Comparison of ENCODE assay signal across 8 mouse cellular contexts in genomic region chr6:13870289-13870741, GRCm38 (mm10). TPM values are rescaled to one million over a fixed set of nuclear protein-coding genes. Genes with fewer than 3 reads are reported as not detected.
DNase-seq lines count a peak whose midpoint lies in the region; ATAC-seq lines count a peak whose summit lies in the region.

No protein-coding gene starts in this region.

- peak overlapping the region; percentile 49 for H3K4me2 ChIP-seq in neural tube, embryonic 14.5 days (ENCODE audit: low read depth, low read length)

- H3K27ac ChIP-seq in neural tube, embryonic 14.5 days (ENCODE audit: low read depth, low read length) = no peak overlapping the region

- H3K9me3 ChIP-seq in neural tube, embryonic 14.5 days (ENCODE audit: control insufficient read depth, low read length) = no peaks in the 10 kb centered on the region

- peak overlapping the region; percentile 54 for H3K4me3 ChIP-seq in neural tube, embryonic 14.5 days (ENCODE audit: low read depth, low read length)

- WGBS in neural tube, embryonic 14.5 days = 27% methylated on average over 12 of the region's 12 CpGs

- H3K9ac ChIP-seq in neural tube, embryonic 14.5 days (replicated peaks; ENCODE audit: low read depth, low read length) = peak overlapping the region; percentile 37; the same call in 1 of the 2 replicates

- H3K36me3 ChIP-seq in neural tube, embryonic 14.5 days (ENCODE audit: control insufficient read depth, insufficient read depth, low read length) = no peaks in the 10 kb centered on the region

- intact Hi-C loops in heart, postnatal 10 days (cut with DNase I) = loop anchor here (5.0 kb wide), 1 partner anchor 193 kb away; the partner anchor contains the start of gene Bmt2

- ATAC-seq in CD4-positive, CD25-positive, alpha-beta regulatory T cell, adult 4 months = no peak
- ATAC-seq in neural tube, embryonic 14.5 days (ENCODE audit: low read depth) = peak; percentile 18; the same call in 1 of the 2 replicates

- H3K4me1 ChIP-seq in neural tube, embryonic 14.5 days (ENCODE audit: control insufficient read depth, insufficient read depth, low read length) = no peaks in the 10 kb centered on the region

- DNase-seq in CD4-positive, CD25-positive, alpha-beta regulatory T cell, adult 2 months (ENCODE audit: low read depth, low spot score) = peak; percentile 10
- peak; percentile 58 for DNase-seq in 3T3-L1 (ENCODE audit: low read depth, low spot score)
- DNase-seq in cerebellum, postnatal 25 days = peak; percentile 20 to 32
- DNase-seq in heart, postnatal 10 days = peak; percentile 5 to 16
- peak; percentile 4 for DNase-seq in liver
- DNase-seq in frontal cortex, postnatal 36 days (ENCODE audit: low spot score in 2 of 2) = no peak

- no peaks in the 10 kb centered on the region for H3K27me3 ChIP-seq in neural tube, embryonic 14.5 days (ENCODE audit: control insufficient read depth, insufficient read depth, low read length)

RNA-seq across cellular contexts. Expression of gene 2610001J05Rik, which starts 1.0 kb away (rescaled TPM):
- polyA plus RNA-seq in CD4-positive, CD25-positive, alpha-beta regulatory T cell, adult 4 months (2017; shearing (Covaris generic)) = 10 to 100 TPM; 82.6 to 88.4 TPM
- total RNA-seq in heart, postnatal 10 days (2021) = 10 to 100 TPM; 47.5 to 51.9 TPM
- polyA plus RNA-seq in neural tube, embryonic 14.5 days (2014; fragmentation: Nextera tagmentation; extraction: Ambion mirVana) = 65.9 and 68.2 TPM in 2 replicates

RNA-seq across cellular contexts. Expression of gene Gpr85, which starts 30.6 kb away (rescaled TPM):
- polyA plus RNA-seq in CD4-positive, CD25-positive, alpha-beta regulatory T cell, adult 4 months (2017; shearing (Covaris generic)) = under 1 TPM in 1 of 2 experiments, not detected in 1; 0.28 TPM
- under 1 TPM; 0.40 to 0.45 TPM for total RNA-seq in heart, postnatal 10 days (2021)
- polyA plus RNA-seq in neural tube, embryonic 14.5 days (2014; fragmentation: Nextera tagmentation; extraction: Ambion mirVana) = 138 and 146 TPM in 2 replicates

Comparison
In these comparisons a context has a peak if more than half of its experiments do, and no peak if none do; other contexts are left out.
1. DNase-seq: peak in CD4-positive, CD25-positive, alpha-beta regulatory T cell, adult 2 months (single experiment), 3T3-L1 (single experiment), cerebellum, postnatal 25 days (2 of 2), heart, postnatal 10 days (2 of 2) and liver (single experiment); none in frontal cortex, postnatal 36 days (0 of 2).
2. RNA of gene Gpr85, which starts 30.6 kb away (polyA plus RNA-seq): 138 to 146 TPM in neural tube, embryonic 14.5 days; 0.28 TPM in CD4-positive, CD25-positive, alpha-beta regulatory T cell, adult 4 months; every median in the first group is over 100 times any median in the second.